Mouse (Mus musculus): ENCODE data around the gene Atad1.
A peak's percentile ranks its signal among the peaks of the same experiment; 100 is the strongest.
"Not testable (repeated sequence)": the region's sequence is repeated elsewhere in the genome, so short reads cannot be mapped to it uniquely, and the experiment has no call there.

Atad1 gene

GRCm38 (mm10) chr19:32739686-32740085 is at the start of gene Atad1:
Gene Atad1, minus strand, starts transcription at chr19:32739786.
- no peak for DNase-seq (ENCODE audit: low spot score in 2 of 2)

DNA sequence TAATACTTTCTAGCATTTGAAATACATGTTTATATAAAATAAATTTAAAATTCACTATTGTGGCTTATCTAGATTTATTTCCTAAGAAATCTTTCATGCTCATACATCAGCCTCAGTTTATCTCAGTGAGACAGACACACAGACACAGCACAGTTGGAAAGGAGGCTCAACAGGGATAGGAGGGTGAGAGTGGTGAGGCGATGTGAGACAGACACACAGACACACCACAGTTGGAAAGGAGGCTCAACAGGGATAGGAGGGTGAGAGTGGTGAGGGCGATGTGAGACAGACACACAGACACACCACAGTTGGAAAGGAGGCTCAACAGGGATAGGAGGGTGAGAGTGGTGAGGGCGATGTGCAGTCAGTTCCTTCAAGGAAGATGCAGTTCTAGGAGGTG is 48.4 kb upstream of the Atad1 start:
- not testable (repeated sequence) for DNase-seq (ENCODE audit: low spot score in 2 of 2)

DNA sequence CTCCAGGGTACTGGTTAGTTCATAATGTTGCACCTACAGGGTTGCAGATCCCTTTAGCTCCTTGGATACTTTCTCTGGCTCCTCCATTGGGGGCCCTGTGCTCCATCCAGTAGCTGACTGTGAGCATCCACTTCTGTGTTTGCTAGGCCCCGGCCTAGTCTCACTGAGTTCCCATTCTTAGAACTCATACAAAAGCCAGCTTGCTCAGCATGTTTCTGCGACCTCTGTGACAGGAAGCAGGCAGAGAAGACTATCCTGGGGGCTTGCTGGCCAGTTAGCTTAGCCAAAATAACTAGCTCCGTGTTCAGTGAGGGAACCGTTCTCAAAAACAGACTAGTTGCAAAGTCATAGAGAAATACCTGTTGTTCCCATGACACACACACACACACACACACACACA is 47.8 kb upstream of the Atad1 start:
- DNase-seq (ENCODE audit: low spot score in 2 of 2), result not testable (repeated sequence)

DNA sequence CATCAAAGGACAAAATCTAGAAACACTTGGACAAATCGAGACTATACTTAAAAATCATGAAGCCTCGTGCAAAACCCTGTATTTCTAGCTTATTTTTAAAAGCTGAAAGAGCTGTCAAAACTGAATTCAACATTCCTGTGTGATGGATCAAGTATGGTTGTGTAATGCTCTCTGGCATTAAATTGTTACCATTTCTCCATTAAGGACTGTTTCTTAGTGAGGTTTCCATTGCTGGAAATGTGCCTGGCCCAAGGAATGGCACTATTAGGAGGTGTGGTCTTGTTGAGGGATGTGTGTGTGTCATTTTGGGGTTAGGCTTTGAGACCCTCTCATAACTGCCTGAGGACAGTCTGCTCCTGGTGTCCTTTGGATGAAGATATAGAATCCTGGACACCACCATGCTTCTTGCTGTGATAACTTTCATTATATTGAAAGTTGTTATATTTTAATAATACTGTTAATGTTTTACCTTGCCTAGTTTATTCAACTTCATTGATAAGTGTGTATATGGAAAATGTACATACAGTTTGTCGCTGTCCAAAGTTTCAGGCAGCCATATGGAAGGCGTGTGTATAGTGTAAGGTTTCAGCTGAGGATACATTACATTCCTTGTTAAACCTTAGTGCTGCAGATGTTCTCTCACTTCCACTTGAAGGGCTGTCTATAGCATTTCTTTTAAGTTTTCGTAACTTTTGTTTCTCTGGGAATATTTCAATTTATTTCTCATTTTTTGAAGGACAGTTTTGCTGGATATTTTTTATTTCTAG is 41.9 kb upstream of the Atad1 start:
- no peak for DNase-seq (ENCODE audit: low spot score in 2 of 2)

- peak in 1 of 2 experiments; percentile 1 for DNase-seq (ENCODE audit: low spot score in 2 of 2)
Observed at GRCm38 (mm10) chr19:32779131-32779530, 39.5 kb upstream of the Atad1 start.

GRCm38 (mm10) chr19:32778411-32778810 is 38.8 kb upstream of the Atad1 start:
- no peak for DNase-seq (ENCODE audit: low spot score in 2 of 2)

GRCm38 (mm10) chr19:32762493-32762892 is 22.9 kb upstream of the Atad1 start:
- DNase-seq (ENCODE audit: low spot score in 2 of 2), result no peak

DNA sequence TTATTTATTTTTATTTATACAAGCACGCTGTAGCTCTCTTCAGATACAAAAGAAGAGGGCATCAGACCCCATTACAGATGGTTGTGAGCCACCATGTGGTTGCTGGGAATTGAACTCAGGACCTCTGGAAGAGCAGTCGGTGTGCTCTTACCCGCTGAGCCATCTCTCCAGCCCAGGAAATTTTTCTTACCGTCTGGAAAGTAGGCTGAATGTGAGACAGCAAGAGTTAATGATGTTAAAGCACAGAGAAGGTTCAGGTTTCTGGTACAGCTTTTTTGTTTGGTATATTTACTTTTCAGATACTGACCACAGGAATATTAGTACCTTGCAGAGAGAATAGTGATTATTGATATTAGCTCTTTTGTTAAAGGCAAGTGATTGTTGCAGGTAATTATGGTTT is 21.6 kb upstream of the Atad1 start:
- no peak for DNase-seq (ENCODE audit: low spot score in 2 of 2)

GRCm38 (mm10) chr19:32760499-32760898 is 20.9 kb upstream of the Atad1 start:
- DNase-seq (ENCODE audit: low spot score in 2 of 2), result no peak

- no peak for DNase-seq (ENCODE audit: low spot score in 2 of 2)
Observed at GRCm38 (mm10) chr19:32759357-32760024, 19.9 kb upstream of the Atad1 start.

- no peak for DNase-seq (ENCODE audit: low spot score in 2 of 2)
Observed at GRCm38 (mm10) chr19:32758793-32759161, 19.2 kb upstream of the Atad1 start.

DNA sequence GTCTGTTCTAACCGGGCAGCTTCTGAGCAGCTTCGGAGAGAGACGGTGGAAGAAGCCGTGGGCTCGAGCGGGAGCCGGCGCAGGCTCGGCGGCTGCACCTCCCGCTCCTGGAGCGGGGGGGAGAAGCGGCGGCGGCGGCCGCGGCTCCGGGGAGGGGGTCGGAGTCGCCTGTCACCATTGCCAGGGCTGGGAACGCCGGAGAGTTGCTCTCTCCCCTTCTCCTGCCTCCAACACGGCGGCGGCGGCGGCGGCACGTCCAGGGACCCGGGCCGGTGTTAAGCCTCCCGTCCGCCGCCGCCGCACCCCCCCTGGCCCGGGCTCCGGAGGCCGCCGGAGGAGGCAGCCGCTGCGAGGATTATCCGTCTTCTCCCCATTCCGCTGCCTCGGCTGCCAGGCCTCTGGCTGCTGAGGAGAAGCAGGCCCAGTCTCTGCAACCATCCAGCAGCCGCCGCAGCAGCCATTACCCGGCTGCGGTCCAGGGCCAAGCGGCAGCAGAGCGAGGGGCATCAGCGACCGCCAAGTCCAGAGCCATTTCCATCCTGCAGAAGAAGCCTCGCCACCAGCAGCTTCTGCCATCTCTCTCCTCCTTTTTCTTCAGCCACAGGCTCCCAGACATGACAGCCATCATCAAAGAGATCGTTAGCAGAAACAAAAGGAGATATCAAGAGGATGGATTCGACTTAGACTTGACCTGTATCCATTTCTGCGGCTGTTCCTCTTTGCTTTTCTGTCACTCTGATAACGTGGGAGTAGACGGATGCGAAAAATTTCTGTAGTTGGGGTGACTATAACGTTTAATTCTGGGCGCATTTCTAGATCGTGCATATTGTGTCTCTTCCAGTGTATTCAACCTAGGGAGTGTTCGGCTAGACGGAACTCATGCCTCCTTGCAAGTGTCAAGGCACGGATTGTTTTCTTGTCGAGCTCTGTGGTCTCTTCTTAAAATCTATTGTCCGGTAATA is 18.5 kb upstream of the Atad1 start:
- DNase-seq (ENCODE audit: low spot score in 2 of 2), result peak in 1 of 2 experiments; percentile 42

- peak; percentile 97 to 98 for DNase-seq (ENCODE audit: low spot score in 2 of 2)
Observed at GRCm38 (mm10) chr19:32756900-32757725, 17.5 kb upstream of the Atad1 start, which contains the start of gene Pten. Gene Pten, plus strand, starts transcription at chr19:32757497.

GRCm38 (mm10) chr19:32756636-32756899 is 17.0 kb upstream of the Atad1 start:
- DNase-seq (ENCODE audit: low spot score in 2 of 2), result no peak

GRCm38 (mm10) chr19:32755792-32756635 is 16.4 kb upstream of the Atad1 start:
- peak; percentile 96 to 98 for DNase-seq (ENCODE audit: low spot score in 2 of 2)

GRCm38 (mm10) chr19:32755104-32755791 is 15.7 kb upstream of the Atad1 start:
- DNase-seq (ENCODE audit: low spot score in 2 of 2), result no peak

DNA sequence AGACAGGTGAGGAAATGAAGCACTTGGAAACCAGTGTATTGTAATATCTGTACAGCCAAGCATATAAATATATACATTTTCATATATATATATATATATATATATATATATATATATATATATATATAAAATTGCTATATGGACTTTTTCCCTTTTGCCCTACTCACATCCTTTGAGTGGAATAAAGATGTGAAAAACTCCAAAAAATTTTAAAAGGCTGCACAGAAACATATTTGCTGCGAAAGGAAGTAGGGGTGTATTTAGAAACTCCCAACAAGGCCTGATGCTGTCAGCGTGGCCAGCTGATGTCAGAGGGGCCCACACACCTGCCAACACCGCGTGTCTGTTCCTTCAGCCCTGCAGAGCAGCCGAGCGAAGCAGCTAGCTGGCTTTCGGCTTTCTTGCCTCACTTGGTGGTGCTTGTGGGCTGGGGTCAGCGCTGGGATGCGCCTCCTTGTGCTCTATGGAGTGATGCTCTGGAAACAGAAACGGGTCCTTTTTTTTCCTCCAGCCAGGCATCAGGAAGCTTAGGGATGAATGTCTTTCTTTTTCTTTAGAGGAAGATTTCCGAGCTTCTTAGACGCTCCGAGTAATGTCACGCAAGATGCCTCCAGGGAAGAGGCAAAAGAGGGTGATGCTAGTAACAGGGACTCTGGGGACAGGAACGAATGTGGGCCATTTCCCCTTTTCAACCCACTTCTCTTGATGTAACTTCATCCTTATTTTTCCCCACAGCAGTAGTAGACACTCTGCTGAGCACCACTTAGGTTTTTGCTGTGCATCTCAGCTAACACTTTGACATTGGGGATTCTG is 14.8 kb upstream of the Atad1 start:
- no peak for DNase-seq (ENCODE audit: low spot score in 2 of 2)

DNA sequence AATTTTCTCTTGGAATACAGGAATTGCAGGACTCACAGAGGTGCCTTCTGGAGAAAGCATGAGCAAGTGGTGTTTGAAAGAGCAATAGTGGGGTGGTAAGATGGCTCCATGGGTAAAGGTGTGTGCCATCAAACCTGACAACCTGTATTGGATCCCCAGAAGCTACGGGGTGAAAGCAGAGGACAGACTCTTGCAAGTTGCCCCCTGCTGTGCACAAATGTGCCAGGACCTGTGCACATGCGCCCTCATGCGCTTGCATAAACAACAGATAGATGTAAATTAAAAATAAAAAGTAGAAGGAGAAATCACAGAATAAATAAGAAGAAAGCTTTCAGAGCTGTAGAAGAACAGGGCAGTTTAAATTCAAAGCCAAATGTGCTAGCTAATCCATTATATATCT is 13.8 kb upstream of the Atad1 start:
- no peak for DNase-seq (ENCODE audit: low spot score in 2 of 2)

- no peak for DNase-seq (ENCODE audit: low spot score in 2 of 2)
Observed at GRCm38 (mm10) chr19:32752357-32752756, 12.8 kb upstream of the Atad1 start.
